Comparison of ENCODE assay signal across 11 mouse cellular contexts in the genomic region with DNA sequence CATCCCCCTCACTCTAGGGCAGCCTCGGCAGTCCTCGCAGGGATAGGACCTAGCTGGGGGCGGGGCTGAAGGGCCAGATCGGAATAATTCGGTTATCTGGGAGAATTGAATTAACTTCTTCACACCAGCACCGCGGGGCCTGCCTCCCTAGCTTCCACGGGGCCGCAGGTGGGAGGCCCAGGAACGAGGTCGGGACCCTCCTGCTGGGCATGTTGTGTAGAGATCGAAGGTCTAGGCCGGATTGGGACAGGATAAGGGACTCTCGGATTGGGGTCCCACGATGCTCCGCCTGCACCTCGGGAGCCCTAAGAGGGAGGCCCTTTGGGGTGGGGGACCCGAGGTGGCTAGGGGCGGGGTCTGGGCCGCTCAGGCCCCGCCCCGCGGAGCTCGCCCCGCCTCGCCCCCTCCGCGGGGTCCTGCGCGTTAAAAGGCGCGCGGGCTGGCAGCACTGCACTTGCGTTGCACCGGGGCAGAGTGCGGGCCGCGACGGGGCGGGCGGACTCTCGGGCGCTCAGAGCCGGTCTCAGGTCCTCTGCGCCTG. TPM values are rescaled to one million over a fixed set of nuclear protein-coding genes. Genes with fewer than 3 reads are reported as not detected.
DNase-seq lines count a peak whose midpoint lies in the region; ATAC-seq and TF ChIP-seq lines count a peak whose summit lies in the region.
"Had no signal": no experiment of that assay in that cellular context is flagged by ENCODE, and none has a peak within 500 bp of the region (broad histone marks: within the 10 kb centered on the region; RNA-seq: fewer than 3 reads in every experiment).

Gene Phox2a (plus strand): TSS at position 453 of the 541 bp plus-strand sequence.

- H3K79me2 ChIP-seq in heart, adult 2 months (replicated peaks; ENCODE audit: control insufficient read depth, insufficient read depth, low read length), result no peaks in the 10 kb centered on the region

- no peak within 1 kb of the TSS for H3K9ac ChIP-seq in heart, embryonic 16.5 days (ENCODE audit: low read length)
- no peak within 1 kb of the TSS for H3K9ac ChIP-seq in heart, adult 2 months (ENCODE audit: low read depth, low read length)
- no peak within 1 kb of the TSS for H3K9ac ChIP-seq in hindbrain, postnatal 0 days (replicated peaks; ENCODE audit: low read length)
- H3K9ac ChIP-seq in midbrain, postnatal 0 days (replicated peaks; ENCODE audit: low read length, poor library complexity, severe bottlenecking), result no peak within 1 kb of the TSS

- peaks cover 4% of the 10 kb centered on the region for H3K9me3 ChIP-seq in heart, embryonic 16.5 days (replicated peaks; ENCODE audit: control insufficient read depth, low read length)
- no peaks in the 10 kb centered on the region for H3K9me3 ChIP-seq in hindbrain, postnatal 0 days (ENCODE audit: low read length)
- H3K9me3 ChIP-seq in midbrain, postnatal 0 days (ENCODE audit: low read length), result no peaks in the 10 kb centered on the region

- H3K27me3 ChIP-seq in heart, embryonic 16.5 days (ENCODE audit: control insufficient read depth, insufficient read depth, low read length), result peaks cover 47% of the 10 kb centered on the region
- peaks cover 17% of the 10 kb centered on the region for H3K27me3 ChIP-seq in heart, adult 2 months (ENCODE audit: control insufficient read depth, insufficient read depth, low read length)
- H3K27me3 ChIP-seq in hindbrain, postnatal 0 days (ENCODE audit: insufficient read depth, low read length), result peaks cover 54% of the 10 kb centered on the region
- peaks cover 60% of the 10 kb centered on the region for H3K27me3 ChIP-seq in midbrain, postnatal 0 days (ENCODE audit: insufficient read depth, low read length)
- H3K27me3 ChIP-seq: CH12.LX had no signal

- peak within 1 kb of the TSS; percentile 50 for H3K4me2 ChIP-seq in heart, embryonic 16.5 days (ENCODE audit: low read depth, low read length)
- peak within 1 kb of the TSS; percentile 46 for H3K4me2 ChIP-seq in hindbrain, postnatal 0 days (ENCODE audit: low read depth, low read length)
- peak within 1 kb of the TSS; percentile 10 for H3K4me2 ChIP-seq in midbrain, postnatal 0 days (ENCODE audit: low read depth, low read length, poor library complexity, severe bottlenecking)

- H3K27ac ChIP-seq in heart, embryonic 16.5 days (ENCODE audit: low read length), result no peak within 1 kb of the TSS
- no peak within 1 kb of the TSS for H3K27ac ChIP-seq in heart, adult 2 months
- H3K27ac ChIP-seq in hindbrain, postnatal 0 days, result no peak within 1 kb of the TSS
- H3K27ac ChIP-seq in midbrain, postnatal 0 days (ENCODE audit: low read depth, low read length), result no peak within 1 kb of the TSS
- H3K27ac ChIP-seq: macrophage had no signal

- DNase-seq in heart, adult 2 months, result no peak
- peak; percentile 42 to 48 for DNase-seq in adrenal gland, postnatal 36 days
- DNase-seq in hindbrain, postnatal 0 days (ENCODE audit: low spot score), result no peak
- DNase-seq in midbrain, postnatal 0 days (ENCODE audit: low spot score), result no peak
- DNase-seq in testis, postnatal 14 days (ENCODE audit: low spot score), result no peak
- DNase-seq in right cerebral cortex, postnatal 36 days (ENCODE audit: low spot score in 2 of 2), result no peak
- DNase-seq: thymus, postnatal 4 days had no signal

- WGBS in heart, embryonic 16.5 days, result 2% methylated on average over 45 of the region's 45 CpGs
- 3% methylated on average over 44 of the region's 45 CpGs for WGBS in heart, adult 2 months
- under 1% methylated on average over 36 of the region's 45 CpGs for whole genome bisulfite sequencing in hindbrain, postnatal 0 days
- WGBS in midbrain, postnatal 0 days, result under 1% methylated on average over 29 of the region's 45 CpGs

- no peak for TF ChIP-seq POLR2A in heart, adult 2 months (IDR thresholded peaks at IDR 0.05; ENCODE audit: insufficient read depth, low read depth, low read length)

- TF ChIP-seq EP300 in heart, adult 2 months (IDR thresholded peaks at IDR 0.05; ENCODE audit: insufficient read depth, low read depth, low read length), result no peak

- H3K36me3 ChIP-seq in heart, embryonic 16.5 days (ENCODE audit: control insufficient read depth, insufficient read depth), result no peaks in the 10 kb centered on the region
- no peaks in the 10 kb centered on the region for H3K36me3 ChIP-seq in heart, adult 2 months (ENCODE audit: control insufficient read depth, insufficient read depth, low read length)
- H3K36me3 ChIP-seq in hindbrain, postnatal 0 days (ENCODE audit: insufficient read depth, low read length), result no peaks in the 10 kb centered on the region
- H3K36me3 ChIP-seq in midbrain, postnatal 0 days (ENCODE audit: insufficient read depth, low read length), result no peaks in the 10 kb centered on the region

- intact Hi-C loops in heart, adult 2 months (cut with DNase I), result no loop called here

- H3K4me3 ChIP-seq in heart, embryonic 16.5 days (ENCODE audit: low read length), result peak within 1 kb of the TSS; percentile 44
- no peak within 1 kb of the TSS for H3K4me3 ChIP-seq in heart, adult 2 months
- peak within 1 kb of the TSS; percentile 28 for H3K4me3 ChIP-seq in hindbrain, postnatal 0 days (ENCODE audit: low read length)
- peak within 1 kb of the TSS; percentile 25 for H3K4me3 ChIP-seq in midbrain, postnatal 0 days (ENCODE audit: low read depth, low read length)

- H3K4me1 ChIP-seq in heart, embryonic 16.5 days (ENCODE audit: control insufficient read depth, insufficient read depth, low read length), result peaks cover 21% of the 10 kb centered on the region
- H3K4me1 ChIP-seq in heart, adult 2 months (ENCODE audit: control insufficient read depth, insufficient read depth, low read length), result peaks cover 3% of the 10 kb centered on the region; the same call in 1 of the 2 replicates
- H3K4me1 ChIP-seq in hindbrain, postnatal 0 days (ENCODE audit: insufficient read depth, low read length), result peaks cover 8% of the 10 kb centered on the region
- no peaks in the 10 kb centered on the region for H3K4me1 ChIP-seq in midbrain, postnatal 0 days (ENCODE audit: insufficient read depth, low read length)

- ATAC-seq in heart, embryonic 16.5 days (replicated peaks; ENCODE audit: extremely low read depth, insufficient read depth, low FRiP score), result no peak
- ATAC-seq in hindbrain, postnatal 0 days, result peak; percentile 21
- ATAC-seq in midbrain, postnatal 0 days (ENCODE audit: low FRiP score), result no peak
- ATAC-seq in monocyte, adult 5-6 weeks (replicated peaks; ENCODE audit: insufficient number of reproducible peaks, low FRiP score, low TSS enrichment, poor library complexity, severe bottlenecking), result no peak

- TF ChIP-seq CTCF in heart, adult 2 months (IDR thresholded peaks at IDR 0.05), result no peak
- TF ChIP-seq CTCF in hindbrain, postnatal 0 days (IDR thresholded peaks at IDR 0.05; ENCODE audit: low read depth), result no peak
- TF ChIP-seq CTCF in midbrain, postnatal 0 days (IDR thresholded peaks at IDR 0.05), result no peak

RNA-seq across cellular contexts. Expression of gene Phox2a, which starts in this region (rescaled TPM):
- 0.15 and 0.32 TPM in 2 replicates for polyA plus RNA-seq in heart, embryonic 16.5 days (2015; fragmentation: Nextera tagmentation; extraction: Ambion mirVana)
- under 1 TPM; 0.14 to 0.34 TPM for total RNA-seq in heart, adult 2 months (2021)
- 0.20 and 0.33 TPM in 2 replicates for polyA plus RNA-seq in heart, adult 2 months (2012; rRNA removed)
- total RNA-seq in adrenal gland, postnatal 36 days (2021), result 10 to 100 TPM; 17.3 to 19.4 TPM
- 3.7 and 4.5 TPM in 2 replicates for total RNA-seq in hindbrain, postnatal 0 days (2014; rRNA removed)
- 2.0 and 2.1 TPM in 2 replicates for polyA plus RNA-seq in hindbrain, postnatal 0 days (2015; fragmentation: Nextera tagmentation; extraction: Ambion mirVana)
- 0.82 TPM in 1 of 2 replicates, not detected in the other for total RNA-seq in midbrain, postnatal 0 days (2014; rRNA removed)
- polyA plus RNA-seq in midbrain, postnatal 0 days (2015; fragmentation: Nextera tagmentation; extraction: Ambion mirVana), result 0.12 TPM in 1 of 2 replicates, not detected in the other
- total RNA-seq in monocyte, adult 5-6 weeks (2017), result not detected in 3 replicates
- total RNA-seq: CH12.LX had no signal
- polyA plus RNA-seq: macrophage had no signal

Comparison
In these comparisons a context has a peak if more than half of its experiments do, and no peak if none do; other contexts are left out.
1. DNase-seq: peak in adrenal gland, postnatal 36 days (2 of 2); none in heart, adult 2 months (0 of 2), hindbrain, postnatal 0 days (single experiment), midbrain, postnatal 0 days (single experiment), testis, postnatal 14 days (single experiment) and right cerebral cortex, postnatal 36 days (0 of 2).
2. Peak in every context shown above with its lines, with median percentiles within 50 percentile points of each other: H3K4me2 ChIP-seq.